Mouse (Mus musculus) testis, adult 2 months (tissue): ENCODE measurements around the gene Prkd2.

Experiments used
- CTCF ChIP-seq: fragments of 200-500 bp; IDR thresholded peaks from 2 replicates; pipeline ENCODE4 v1.5.1; 2012; ENCODE audit warnings: low read depth, mild to moderate bottlenecking, inconsistent platforms, low read length, moderate library complexity; ENCODE audit not compliant: control insufficient read depth, insufficient read depth, insufficient replicate concordance
- POLR2A ChIP-seq: fragments of 200-500 bp; IDR thresholded peaks from 2 replicates; pipeline ENCODE4 v1.6.1; 2012; ENCODE audit warnings: low read depth, mild to moderate bottlenecking, inconsistent platforms, low read length, moderate library complexity; ENCODE audit not compliant: control insufficient read depth

GRCm38 (mm10) chr7:16851636-16852035, 8.9 kb downstream of the Prkd2 start:
- TF ChIP-seq POLR2A: no peak
- TF ChIP-seq CTCF: no peak
